Mouse (Mus musculus) hematopoietic stem cell, adult 5-6 weeks (primary cell): ENCODE results near the gene Klhl21. TPM values are rescaled to one million over a fixed set of nuclear protein-coding genes. Genes with fewer than 3 reads are reported as not detected.

Experiments used
- ATAC-seq, 2 experiments: fragments of 125-278 bp in 1 of 2; replicated peaks in 1 of 2; 2 replicates each; pipeline ENCODE4 v1.8.0; 2016 to 2017; ENCODE audit warnings: inconsistent platforms in 2 of 2, mild to moderate bottlenecking in 2 of 2, moderate number of reproducible peaks in 2 of 2, low read depth in 1 of 2, moderate TSS enrichment in 1 of 2; ENCODE audit not compliant: low FRiP score in 2 of 2, poor library complexity in 2 of 2, severe bottlenecking in 2 of 2, insufficient read depth in 1 of 2, low TSS enrichment in 1 of 2
- total RNA-seq: library from RNA; stranded (forward); fragments of 172-1452, 232-1000 nt; gene quantifications from 2 replicates; pipeline ENCODE4 v1.2.3, GENCODE M21; 2017

Gene Klhl21
- total RNA-seq, 1 experiment from 2014 or later, result 7.4 TPM

DNA sequence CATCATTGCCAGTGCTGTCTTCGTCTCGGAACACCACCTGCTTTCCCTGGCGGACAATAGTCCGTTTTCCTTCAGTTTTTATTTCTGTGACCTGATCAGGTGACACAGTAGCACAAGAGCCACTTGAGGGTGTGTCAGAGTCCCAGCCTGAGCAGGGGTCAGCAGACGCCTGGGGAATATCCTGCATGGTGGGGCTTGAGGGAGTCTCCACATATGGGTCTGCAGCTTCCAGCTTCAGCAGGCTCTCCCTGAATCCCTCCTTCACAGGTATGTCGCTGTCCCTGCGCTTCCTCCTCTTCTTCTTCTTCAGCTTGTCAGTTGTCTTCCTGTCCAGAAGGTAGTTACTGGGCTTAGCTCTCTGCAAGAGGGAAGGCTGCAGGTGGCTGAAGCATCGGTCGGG is 16.5 kb upstream of the Klhl21 start:
- ATAC-seq, result no peak

DNA sequence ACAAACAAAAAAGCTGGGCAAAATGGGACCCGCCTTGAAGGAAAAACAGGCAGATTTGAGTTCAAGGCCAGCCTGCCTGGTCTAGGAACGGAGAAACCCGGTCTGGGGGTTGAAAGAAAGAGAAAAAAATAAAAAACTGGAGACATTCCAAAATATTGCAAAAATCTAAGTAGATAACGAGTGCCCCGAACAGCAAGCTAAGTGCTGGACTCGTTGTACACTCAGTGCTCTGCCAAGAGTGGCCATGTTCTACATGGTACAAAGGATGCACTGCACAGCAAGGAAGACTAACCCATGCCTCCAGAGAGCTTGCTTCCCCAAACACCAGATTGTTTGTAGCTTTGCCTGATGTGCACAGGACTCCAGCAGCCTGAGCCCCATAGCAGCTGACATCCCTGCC is 15.6 kb upstream of the Klhl21 start:
- no peak for ATAC-seq

DNA sequence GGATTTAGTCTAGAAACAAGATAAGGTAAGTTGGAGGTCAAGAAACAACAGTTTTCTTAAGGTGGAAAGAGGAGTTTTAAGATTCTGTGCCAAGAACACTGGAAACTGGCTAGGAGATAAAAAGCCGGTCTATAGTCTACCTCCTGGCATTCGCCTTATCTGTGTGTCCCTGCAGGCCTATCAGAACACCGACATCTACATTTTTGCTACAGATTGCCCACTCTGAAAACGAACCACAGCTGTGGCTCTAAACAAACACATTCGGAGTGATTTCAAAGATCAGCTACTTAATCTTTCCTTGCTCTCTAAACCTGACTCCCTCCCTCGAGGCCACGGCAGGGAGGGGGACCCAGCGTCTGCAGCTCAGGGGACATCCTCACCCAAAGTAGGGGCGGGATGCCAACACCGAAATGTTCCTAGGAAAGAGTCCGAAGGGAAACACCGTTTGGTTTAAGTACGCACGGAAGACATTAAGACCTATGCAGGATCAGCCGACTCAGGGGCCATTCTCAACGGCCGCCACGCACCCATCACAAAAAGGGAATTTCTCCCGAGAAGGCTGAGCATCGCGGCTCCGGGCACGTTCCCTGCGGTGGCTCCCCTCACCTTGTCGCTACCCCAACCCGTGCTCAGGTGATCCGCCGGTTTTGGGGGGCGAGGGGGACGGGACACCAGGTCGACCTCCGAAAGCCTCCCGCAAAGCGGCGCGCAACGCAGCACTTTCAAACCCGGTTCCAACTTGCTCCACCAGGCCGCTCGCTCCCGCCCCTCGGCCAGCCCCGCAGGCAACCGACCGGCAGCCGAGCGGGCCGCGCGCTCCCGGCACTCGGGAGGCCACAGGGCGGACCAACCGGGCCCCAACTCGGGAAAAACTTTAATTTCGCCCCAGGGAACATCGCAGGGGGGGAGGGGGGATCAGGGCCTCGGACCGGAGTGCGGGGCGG is 14.1 kb upstream of the Klhl21 start:
- no peak for ATAC-seq

DNA sequence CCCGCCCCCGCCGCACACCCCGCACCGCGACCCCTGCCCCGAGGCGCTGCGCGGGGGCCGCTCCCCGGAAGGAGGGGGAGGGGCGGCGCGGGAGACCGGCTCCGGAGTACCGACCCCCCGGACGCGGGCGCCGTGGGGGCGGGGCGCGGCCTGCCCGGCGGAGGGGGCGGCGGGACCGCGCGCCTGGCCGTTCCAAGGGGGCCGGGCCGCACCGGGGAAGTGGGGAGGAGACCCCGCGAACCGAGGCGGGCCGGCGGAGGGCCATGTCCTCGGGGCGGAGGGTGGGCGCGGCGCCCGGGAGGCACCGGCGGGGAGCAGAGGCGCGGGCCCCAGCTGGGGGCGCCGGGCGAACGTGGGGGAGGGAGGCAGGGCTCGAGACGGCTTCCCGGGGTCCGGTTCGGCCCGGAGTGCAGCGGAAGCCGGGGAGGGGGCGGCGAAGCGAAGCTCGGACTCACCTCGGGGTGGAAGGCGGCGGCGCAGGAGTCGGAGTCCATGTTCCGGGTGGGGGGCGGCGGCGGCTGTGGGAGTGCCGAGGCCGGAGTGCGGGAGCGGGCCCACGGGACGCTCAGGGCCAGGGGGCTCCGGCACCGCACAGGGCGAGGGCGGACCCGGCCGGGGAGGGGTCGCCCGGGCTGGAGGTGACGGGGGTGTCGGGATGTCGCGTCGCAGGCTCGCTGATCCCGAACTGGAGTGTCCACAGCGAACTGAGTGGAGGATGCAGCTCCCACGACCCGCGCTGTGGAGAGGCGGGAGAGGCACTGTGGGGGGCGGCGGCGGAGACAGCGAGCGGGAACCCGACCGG is 13.0 kb upstream of the Klhl21 start:
- no peak for ATAC-seq

GRCm38 (mm10) chr4:151996173-151996950 is 12.2 kb upstream of the Klhl21 start, which contains the start of gene Phf13:
TSS of gene Phf13 (minus strand) at chr4:151996258.
- ATAC-seq, result peak; percentile 92 to 96

DNA sequence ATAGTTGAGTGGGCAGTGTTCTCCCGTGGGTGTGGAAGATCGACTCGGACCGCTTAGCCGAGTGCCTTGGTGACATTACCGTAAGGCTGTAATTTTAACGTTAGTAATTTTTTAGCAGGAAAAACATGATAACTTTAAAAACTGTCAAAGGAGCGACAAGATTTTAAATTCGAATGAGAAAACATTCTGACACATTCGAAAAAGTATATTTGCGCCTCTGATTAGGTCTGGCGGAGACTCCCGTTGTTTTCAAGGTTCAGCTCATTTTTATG is 11.7 kb upstream of the Klhl21 start:
- no peak for ATAC-seq

DNA sequence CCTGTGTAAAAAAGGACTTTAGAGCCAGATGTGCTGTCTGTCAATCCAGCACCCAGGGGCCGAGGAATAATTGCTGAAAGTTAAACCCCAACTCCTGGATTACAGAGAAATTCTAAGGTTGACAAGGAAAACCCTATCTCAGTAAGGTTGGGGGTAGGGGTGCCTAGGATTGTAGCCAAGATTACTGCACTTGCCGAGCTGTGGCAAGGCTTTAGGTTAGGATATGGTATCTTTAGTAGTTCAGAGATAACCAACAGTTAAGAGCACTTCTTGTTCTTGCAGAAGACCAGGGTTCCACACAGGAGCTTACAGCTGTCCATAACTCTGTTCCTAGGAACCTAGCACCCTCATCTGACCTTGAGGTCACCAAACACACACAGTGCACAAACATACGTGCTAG is 10.9 kb upstream of the Klhl21 start:
- ATAC-seq, result no peak

DNA sequence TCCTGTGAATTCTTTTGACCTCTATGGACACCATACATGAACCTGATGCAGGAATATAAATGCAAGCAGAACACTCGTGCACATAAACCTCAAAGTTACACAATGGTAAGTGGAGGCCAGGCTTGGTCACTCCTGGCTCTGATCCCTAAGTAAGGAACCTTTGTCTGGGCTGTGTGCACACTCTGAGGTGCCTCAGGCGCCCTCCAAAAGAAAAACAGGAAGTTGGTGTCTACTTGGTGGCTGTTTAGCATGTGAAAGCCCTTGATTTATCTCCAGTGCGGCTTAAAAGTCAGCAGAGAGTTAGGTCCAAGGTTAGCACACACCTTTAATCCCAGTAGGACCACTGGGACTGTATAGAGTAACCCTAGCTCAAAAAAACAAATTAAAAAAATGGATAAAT is 9.1 kb upstream of the Klhl21 start:
- ATAC-seq, result peak; percentile 33 to 46

DNA sequence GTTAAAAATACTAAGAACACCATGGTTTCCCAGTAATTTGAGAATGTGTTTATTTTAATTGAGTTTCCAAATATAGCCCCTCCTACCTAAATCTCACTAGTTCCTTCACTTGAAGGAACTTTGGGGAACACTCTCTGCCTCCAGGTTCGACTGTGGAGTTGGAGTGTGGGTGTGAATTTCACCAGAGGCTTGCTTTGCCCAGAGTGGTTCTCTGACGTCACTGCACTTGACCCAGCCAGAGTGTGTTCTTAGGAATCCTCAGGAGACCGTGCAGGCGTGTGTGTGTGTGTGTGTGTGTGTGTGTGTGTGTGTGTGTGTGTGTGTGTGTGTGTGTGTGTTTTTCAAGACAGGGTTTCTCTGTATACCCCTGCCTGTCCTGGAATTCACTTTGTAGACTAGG is 7.7 kb upstream of the Klhl21 start:
- no peak for ATAC-seq

- ATAC-seq, result no peak
Measured at GRCm38 (mm10) chr4:152001335-152001734, 7.3 kb upstream of the Klhl21 start.

GRCm38 (mm10) chr4:152002063-152002462 is 6.5 kb upstream of the Klhl21 start:
- no peak for ATAC-seq

DNA sequence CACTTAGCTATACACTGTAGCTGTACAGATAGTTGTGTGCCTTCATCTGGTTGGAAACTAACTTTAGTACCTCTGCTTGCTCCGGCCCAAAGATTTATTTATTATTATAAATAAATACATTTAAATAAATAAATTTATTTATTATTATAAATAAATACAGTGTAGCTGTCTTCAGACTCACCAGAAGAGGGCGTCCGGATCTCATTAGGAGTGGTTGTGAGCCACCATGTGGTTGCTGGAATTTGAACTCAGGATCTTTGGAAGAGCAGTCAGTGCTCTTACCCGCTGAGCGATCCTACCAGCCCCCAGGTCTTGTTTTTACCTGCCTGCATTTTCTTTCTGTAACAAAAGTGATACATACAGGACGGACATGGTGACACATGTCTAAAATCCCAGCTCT is 2.5 kb upstream of the Klhl21 start:
- ATAC-seq, result no peak

DNA sequence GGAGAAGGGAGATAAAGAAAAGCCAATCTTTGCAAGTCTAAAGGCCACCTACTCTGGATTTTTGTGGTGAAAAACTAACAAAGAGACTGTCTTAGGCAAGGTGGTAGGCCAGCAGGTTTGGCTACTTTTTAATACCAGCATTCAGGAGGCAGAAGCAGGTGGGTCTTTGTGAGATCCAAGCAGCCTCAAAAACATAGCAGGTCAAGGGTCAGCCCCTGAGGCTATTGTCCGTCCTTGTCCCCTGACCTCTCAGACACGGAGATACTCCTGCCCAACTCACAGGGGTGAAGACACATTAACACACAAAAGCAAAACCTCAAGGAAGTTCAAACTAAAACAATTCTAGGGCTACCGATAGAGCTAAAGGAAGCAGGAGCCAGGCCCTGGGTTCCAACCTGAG is 1.8 kb upstream of the Klhl21 start:
- ATAC-seq, result no peak

DNA sequence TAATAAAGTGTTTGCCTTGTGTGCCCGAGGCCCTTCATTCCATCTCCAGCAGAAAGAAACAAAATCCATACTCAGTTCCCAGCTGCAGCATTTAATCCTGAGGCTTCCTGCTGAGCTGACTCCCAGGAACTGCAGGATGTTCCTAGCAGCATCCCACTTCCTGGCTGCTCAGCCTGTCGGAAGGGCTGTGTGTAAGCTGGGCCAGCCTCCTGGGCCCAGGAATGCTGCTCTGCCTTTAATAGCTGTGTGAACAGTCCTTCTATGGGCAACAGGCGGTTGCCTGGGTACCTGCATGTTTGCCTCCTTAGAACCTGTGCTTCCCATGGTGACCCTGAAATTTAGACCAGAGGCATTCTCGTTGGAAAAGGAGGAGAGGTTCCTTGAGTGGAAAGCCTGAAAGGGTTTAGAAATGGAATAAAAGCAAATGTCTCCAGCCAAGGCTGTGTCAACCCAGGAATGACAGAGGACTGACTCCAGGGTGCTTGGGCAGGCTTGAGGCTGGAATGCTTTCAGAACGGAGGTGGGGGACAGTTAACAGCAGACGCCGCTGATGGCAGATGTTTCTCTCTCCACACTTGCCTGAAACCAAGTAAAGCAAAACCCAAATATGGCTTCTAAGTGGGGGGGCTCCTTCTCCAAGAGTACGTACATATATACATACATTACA is 989 bp upstream of the Klhl21 start:
- ATAC-seq, result no peak

DNA sequence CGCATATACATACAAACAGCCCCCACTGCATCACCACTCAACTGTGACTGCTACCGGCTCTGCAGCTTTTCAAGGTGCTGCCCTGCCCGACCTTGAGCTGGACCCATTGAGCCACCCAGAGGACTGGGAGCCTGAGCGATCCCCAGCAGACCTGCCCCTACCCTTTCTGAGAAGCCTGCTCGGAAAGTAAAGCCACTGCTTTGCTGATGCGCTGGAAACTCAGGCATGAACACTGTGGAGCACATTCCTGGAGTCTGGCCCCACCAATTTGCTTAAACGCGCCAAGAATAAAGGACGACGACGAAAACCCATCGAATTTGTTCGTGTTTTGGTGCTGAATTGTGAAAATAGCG is 479 bp upstream of the Klhl21 start:
- no peak for ATAC-seq

DNA sequence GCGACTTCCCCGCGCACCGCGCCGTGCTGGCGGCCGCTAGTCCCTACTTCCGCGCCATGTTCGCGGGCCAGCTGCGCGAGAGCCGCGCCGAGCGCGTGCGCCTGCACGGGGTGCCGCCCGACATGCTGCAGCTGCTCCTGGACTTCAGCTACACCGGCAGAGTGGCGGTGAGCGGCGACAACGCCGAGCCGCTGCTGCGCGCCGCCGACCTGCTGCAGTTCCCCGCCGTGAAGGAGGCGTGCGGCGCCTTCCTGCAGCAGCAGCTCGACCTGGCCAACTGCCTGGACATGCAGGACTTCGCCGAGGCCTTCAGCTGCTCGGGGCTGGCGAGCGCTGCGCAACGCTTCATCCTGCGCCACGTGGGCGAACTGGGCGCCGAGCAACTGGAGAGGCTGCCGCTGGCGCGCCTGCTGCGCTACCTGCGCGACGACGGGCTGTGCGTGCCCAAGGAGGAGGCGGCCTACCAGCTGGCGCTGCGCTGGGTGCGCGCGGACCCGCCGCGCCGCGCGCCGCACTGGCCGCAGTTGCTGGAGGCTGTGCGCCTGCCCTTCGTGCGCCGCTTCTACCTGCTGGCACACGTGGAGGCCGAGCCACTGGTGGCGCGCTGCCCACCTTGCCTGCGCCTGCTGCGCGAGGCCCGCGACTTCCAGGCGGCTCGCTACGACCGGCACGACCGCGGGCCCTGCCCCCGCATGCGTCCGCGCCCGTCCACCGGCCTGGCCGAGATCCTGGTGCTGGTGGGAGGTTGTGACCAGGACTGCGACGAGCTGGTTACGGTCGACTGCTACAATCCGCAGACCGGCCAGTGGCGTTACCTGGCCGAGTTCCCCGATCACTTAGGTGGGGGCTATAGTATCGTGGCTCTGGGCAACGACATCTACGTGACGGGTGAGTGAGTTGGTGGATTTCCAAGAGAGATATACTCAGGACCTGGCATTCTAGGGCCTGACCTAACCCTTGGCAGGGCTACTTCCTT is 761 bp downstream of the Klhl21 start:
- no peak for ATAC-seq
